Mouse (Mus musculus) CD8-positive naive resting alpha-beta T cell, adult 57 days (primary cell): Measurements from ENCODE around the gene Sdr39u1. TPM values are rescaled to one million over a fixed set of nuclear protein-coding genes. Genes with fewer than 3 reads are reported as not detected.

Experiments used
- total RNA-seq: library from RNA; stranded (reverse); gene quantifications from one replicate; pipeline ENCODE4 v1.2.4, GENCODE M21; 2023

Sdr39u1 gene
- total RNA-seq = 44.2 TPM

GRCm38 (mm10) chr14:55899701-55900413, at the start of gene Sdr39u1:
Gene Sdr39u1 (minus strand): TSS chr14:55900293.

GRCm38 (mm10) chr14:55944575-55944974, 44.5 kb upstream of the Sdr39u1 start, which contains the start of gene Cma1:
Gene Cma1 (minus strand): TSS chr14:55944675.

DNA sequence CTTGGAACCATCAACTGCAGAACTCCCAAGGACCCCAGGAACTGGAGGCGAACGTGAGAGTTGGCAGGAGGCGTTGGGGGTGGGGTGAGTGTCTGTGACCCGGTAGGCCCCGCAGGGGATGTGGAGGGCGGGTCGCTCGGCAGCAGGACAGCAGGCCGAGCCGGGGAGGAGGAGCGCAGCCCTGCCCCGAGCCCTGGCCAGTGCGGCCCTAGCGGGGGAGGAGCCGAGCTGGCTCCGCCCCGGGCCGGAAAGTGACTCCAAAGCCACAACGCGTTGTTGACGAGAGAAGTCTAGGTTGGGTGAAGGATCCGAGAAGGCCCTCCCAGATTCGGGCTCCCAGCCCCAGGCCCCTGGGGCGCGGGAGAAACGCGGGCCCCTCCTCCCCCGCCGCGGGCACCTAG, 15.4 kb downstream of the Sdr39u1 start, which contains the start of gene Khnyn:
TSS of gene Khnyn (plus strand) at position 235 of the 401 bp plus-strand sequence.

DNA sequence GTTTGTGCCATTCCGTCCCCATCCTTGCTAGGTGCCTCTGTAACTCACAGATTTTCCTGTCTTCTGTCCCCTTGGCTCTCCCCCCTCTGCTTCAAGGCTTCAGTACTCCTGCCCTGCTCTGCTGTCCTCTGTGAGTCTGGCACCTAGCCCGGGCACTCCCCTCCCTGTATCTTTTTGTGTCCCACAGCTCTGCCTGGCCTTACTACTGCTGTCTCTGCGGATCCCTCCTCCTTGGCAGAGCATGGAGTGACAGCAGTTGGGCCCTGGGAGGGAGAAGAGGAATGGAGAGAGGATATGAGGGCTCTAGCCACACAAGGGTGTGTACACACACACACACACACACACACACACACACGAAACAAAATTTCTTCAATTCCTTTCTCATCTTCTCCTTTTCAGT, 15.9 kb downstream of the Sdr39u1 start, which contains the start of gene Cbln3:
TSS of gene Cbln3 (minus strand) at position 227 of the 400 bp plus-strand sequence.

GRCm38 (mm10) chr14:55853621-55854285, 46.3 kb downstream of the Sdr39u1 start, which contains the start of gene Nynrin:
Gene Nynrin (plus strand): TSS chr14:55854010.

Other genes starting within 250 kb of the Sdr39u1 start
- 45.7 TPM for gene Mdp1, start 239.8 kb downstream of the Sdr39u1 start, total RNA-seq
- 18.6 TPM for gene Gmpr2, start 228.4 kb downstream of the Sdr39u1 start, total RNA-seq
- 164 TPM for gene Nedd8, start 228.2 kb downstream of the Sdr39u1 start, total RNA-seq
- gene Tinf2, start 218.5 kb downstream of the Sdr39u1 start, total RNA-seq = 101 TPM
- gene Tgm1, start 186.4 kb downstream of the Sdr39u1 start, total RNA-seq = 0.95 TPM
- 85.8 TPM for gene Rabggta, start 178.0 kb downstream of the Sdr39u1 start, total RNA-seq
- gene Dhrs1, start 154.6 kb downstream of the Sdr39u1 start, total RNA-seq = 11.6 TPM
- 30.4 TPM for gene Nop9, start 154.6 kb downstream of the Sdr39u1 start, total RNA-seq
- gene Cideb, start 141.8 kb downstream of the Sdr39u1 start, total RNA-seq = not detected
- gene Ltb4r2, start 138.9 kb downstream of the Sdr39u1 start, total RNA-seq = 0.18 TPM
- 0.37 TPM for gene Ltb4r1, start 134.3 kb downstream of the Sdr39u1 start, total RNA-seq
- 0.52 TPM for gene Adcy4, start 116.2 kb downstream of the Sdr39u1 start, total RNA-seq
- 40.3 TPM for gene Ripk3, start 111.4 kb downstream of the Sdr39u1 start, total RNA-seq
- not detected for gene Nfatc4, start 77.1 kb downstream of the Sdr39u1 start, total RNA-seq
- gene Nynrin, start 46.3 kb downstream of the Sdr39u1 start, total RNA-seq = 0.43 TPM
- gene Cbln3, start 15.9 kb downstream of the Sdr39u1 start, total RNA-seq = not detected
- 63.1 TPM for gene Khnyn, start 15.3 kb downstream of the Sdr39u1 start, total RNA-seq
- gene Cma1, start 44.4 kb upstream of the Sdr39u1 start, total RNA-seq = not detected
- gene Cma2, start 50.7 kb upstream of the Sdr39u1 start, total RNA-seq = not detected
- not detected for gene Mcpt1, start 117.7 kb upstream of the Sdr39u1 start, total RNA-seq
- gene Mcpt9, start 130.2 kb upstream of the Sdr39u1 start, total RNA-seq = not detected
- not detected for gene Mcpt2, start 141.7 kb upstream of the Sdr39u1 start, total RNA-seq
- gene Mcpt4, start 162.0 kb upstream of the Sdr39u1 start, total RNA-seq = not detected
- gene Mcpt8, start 185.0 kb upstream of the Sdr39u1 start, total RNA-seq = not detected
- gene Ctsg, start 202.3 kb upstream of the Sdr39u1 start, total RNA-seq = not detected
- not detected for gene Gzme, start 220.3 kb upstream of the Sdr39u1 start, total RNA-seq
- gene Gzmd, start 232.3 kb upstream of the Sdr39u1 start, total RNA-seq = not detected